Mouse (Mus musculus) lung, postnatal 25 days (tissue): ENCODE measurements around the gene Hira.
"Not testable (repeated sequence)": the region's sequence is repeated elsewhere in the genome, so short reads cannot be mapped to it uniquely, and the experiment has no call there.

Source experiments
- DNase-seq: peaks from one replicate; pipeline ENCODE4 v3.0.0; 2022; ENCODE audit warnings: low spot score

Hira gene

GRCm38 (mm10) chr16:18876442-18877308 is at the start of gene Hira, which contains the start of gene Mrpl40:
Gene Hira, plus strand, starts transcription at chr16:18877037.
Gene Mrpl40, minus strand, starts transcription at chr16:18876862.
- DNase-seq: peak; percentile 95

- DNase-seq: no peak
These were observed 48.2 kb upstream of the Hira start for GRCm38 (mm10) chr16:18828630-18829029.

GRCm38 (mm10) chr16:18829102-18829501 is 47.7 kb upstream of the Hira start:
- no peak for DNase-seq

GRCm38 (mm10) chr16:18833486-18833885 is 43.4 kb upstream of the Hira start:
- DNase-seq: no peak

- DNase-seq: no peak
These were observed 40.8 kb upstream of the Hira start for GRCm38 (mm10) chr16:18836073-18836467.

- peak; percentile 98 for DNase-seq
These were observed 40.2 kb upstream of the Hira start, which contains the start of the genes 2510002D24Rik and Gm28539 for GRCm38 (mm10) chr16:18836468-18837208. Gene 2510002D24Rik, plus strand, starts transcription at chr16:18836578. Gene Gm28539, plus strand, starts transcription at chr16:18836584.

GRCm38 (mm10) chr16:18838346-18838745 is 38.5 kb upstream of the Hira start:
- DNase-seq: no peak

GRCm38 (mm10) chr16:18846301-18846820 is 30.5 kb upstream of the Hira start:
- no peak for DNase-seq

- not testable (repeated sequence) for DNase-seq
These were observed 27.2 kb upstream of the Hira start for GRCm38 (mm10) chr16:18849521-18850190.

- peak; percentile 73 for DNase-seq
These were observed 18.3 kb upstream of the Hira start for GRCm38 (mm10) chr16:18858551-18858950.

GRCm38 (mm10) chr16:18860186-18860585 is 16.7 kb upstream of the Hira start:
- no peak for DNase-seq

- DNase-seq: not testable (repeated sequence)
These were observed 6.3 kb upstream of the Hira start for GRCm38 (mm10) chr16:18870495-18870894.

GRCm38 (mm10) chr16:18876091-18876441 is 771 bp upstream of the Hira start:
- no peak for DNase-seq

- DNase-seq: peak; percentile 37
These were observed 701 bp downstream of the Hira start for GRCm38 (mm10) chr16:18877386-18878090.

GRCm38 (mm10) chr16:18878091-18878720 is 1.4 kb downstream of the Hira start:
- DNase-seq: no peak

GRCm38 (mm10) chr16:18884044-18884443 is 7.2 kb downstream of the Hira start:
- DNase-seq: no peak

- peak; percentile 54 for DNase-seq
These were observed 17.1 kb downstream of the Hira start for GRCm38 (mm10) chr16:18893840-18894372.

GRCm38 (mm10) chr16:18895249-18895648 is 18.4 kb downstream of the Hira start:
- DNase-seq: no peak

- no peak for DNase-seq
These were observed 19.6 kb downstream of the Hira start for GRCm38 (mm10) chr16:18896429-18896828.

GRCm38 (mm10) chr16:18905648-18906047 is 28.8 kb downstream of the Hira start:
- DNase-seq: no peak

GRCm38 (mm10) chr16:18916064-18916463 is 39.2 kb downstream of the Hira start:
- DNase-seq: no peak
